Mouse (Mus musculus): ENCODE measurements at regions not wholly inside any gene's neighbourhood (a gene's known extent, or its start where the extent isn't known, plus 50 kb on each side); places are given as distances from the start of the nearest gene placed in this dataset.
"Not testable (repeated sequence)": the region's sequence is repeated elsewhere in the genome, so short reads cannot be mapped to it uniquely, and the experiment has no call there.

DNA sequence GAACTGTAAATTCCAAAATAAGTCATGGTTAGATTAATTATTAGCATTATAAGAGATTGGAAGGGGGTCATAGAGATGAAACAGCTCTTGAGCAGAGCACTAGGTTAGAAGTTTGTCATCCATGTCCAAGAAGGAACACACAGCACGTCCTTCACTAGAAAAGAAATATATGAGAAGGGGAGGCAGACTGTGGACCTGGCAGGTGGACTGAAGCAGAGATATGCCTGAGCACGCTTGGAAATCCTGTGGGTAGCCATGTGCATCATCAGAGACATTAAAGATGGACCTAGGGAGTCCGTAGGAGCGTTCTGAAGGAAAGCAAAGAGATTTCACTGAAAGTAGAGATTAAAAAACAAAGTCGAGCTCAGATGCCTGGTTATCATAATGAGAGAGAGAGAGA is 343.9 kb upstream of the Rgma start:
- DNase-seq (ENCODE audit: low spot score): no peak

- no peak for DNase-seq (ENCODE audit: low spot score)
Observed at GRCm38 (mm10) chr7:73032316-73032980, 342.9 kb upstream of the Rgma start.

GRCm38 (mm10) chr7:73036801-73037555 is 338.3 kb upstream of the Rgma start:
- no peak for DNase-seq (ENCODE audit: low spot score)

- DNase-seq (ENCODE audit: low spot score): no peak
Observed at GRCm38 (mm10) chr7:73037638-73038037, 337.7 kb upstream of the Rgma start.

DNA sequence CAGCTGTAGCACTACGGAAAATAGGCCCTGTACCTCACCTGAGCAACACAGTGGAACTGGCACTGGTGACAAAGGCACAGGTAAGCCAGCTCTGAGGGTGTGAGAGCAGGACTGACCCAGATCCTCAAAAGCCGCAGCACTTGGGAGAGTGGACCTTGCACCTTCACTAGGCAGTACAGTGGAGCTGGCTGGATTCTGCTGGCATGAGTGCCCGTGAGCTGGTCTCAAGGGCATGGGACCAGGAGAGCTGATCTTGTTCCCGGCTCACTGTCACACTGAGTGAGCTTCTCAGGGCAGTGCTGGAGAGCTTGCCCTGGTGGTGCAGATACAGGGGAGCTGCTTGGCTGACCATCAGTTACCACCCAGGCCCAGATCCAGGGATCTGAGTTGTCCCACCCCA is 335.4 kb upstream of the Rgma start:
- no peak for DNase-seq (ENCODE audit: low spot score)

- DNase-seq (ENCODE audit: low spot score): no peak
Observed at GRCm38 (mm10) chr7:73044316-73044715, 331.0 kb upstream of the Rgma start.

DNA sequence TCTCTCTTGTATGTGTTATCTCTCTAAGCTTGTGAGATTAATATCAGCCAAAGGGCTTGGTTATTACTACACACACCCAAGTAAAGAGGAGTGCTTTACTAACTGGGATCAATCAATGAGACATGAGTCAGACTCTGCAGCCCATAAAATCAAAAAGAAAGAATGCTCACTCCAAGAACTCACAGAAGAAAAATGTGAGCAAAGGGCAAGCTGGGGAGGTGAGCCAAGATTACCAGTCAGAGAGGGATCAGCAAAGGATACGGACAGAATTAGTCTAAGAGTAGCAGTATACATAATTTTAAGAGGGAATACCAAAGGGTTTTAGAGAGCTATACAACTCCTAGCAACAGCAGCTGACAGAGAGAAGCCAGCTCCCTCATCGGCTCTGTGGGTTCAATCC is 319.4 kb upstream of the Rgma start:
- no peak for DNase-seq (ENCODE audit: low spot score)

- DNase-seq (ENCODE audit: low spot score): no peak
Observed at GRCm38 (mm10) chr7:73063556-73063955, 311.8 kb upstream of the Rgma start.

- DNase-seq (ENCODE audit: low spot score): no peak
Observed at GRCm38 (mm10) chr7:73068534-73068933, 306.8 kb upstream of the Rgma start.

DNA sequence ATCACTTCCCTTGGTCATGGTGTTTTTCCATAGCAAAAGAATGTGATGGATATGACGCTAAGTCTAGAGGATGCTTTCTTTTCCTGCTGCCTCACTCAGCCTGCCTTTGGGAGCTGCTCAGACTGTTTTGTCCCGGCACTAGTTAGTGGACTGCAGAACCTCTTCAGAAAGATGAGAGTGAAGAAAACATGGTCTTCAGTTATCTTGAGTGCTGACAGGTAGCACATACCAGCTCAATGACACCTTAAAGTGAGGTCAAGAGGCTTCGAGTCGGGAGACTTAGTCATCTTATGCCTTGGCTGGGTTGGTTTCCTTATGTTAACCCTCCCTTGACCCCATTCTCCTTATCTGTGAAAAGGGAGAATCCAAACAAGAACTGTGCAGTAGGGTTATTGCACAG is 306.0 kb upstream of the Rgma start:
- DNase-seq (ENCODE audit: low spot score): no peak

DNA sequence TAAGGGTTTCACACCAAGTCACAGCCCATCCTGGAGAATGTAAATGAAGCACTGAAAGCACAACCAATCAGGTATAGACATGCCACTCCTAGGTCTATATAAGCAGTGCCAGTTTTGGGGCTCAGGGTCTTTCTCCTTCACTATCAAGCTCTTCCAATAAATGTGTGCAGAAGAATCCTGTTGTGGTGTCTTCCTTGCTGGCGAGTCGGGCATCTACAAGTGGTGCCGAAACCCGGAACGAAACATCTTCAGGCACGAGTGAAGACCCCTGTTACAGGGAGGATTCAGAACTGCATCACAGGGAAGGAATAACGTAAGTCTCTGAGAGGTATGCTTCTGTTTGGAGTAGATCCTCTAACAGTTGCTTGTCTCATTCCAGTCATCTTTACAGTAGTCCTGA is 299.9 kb upstream of the Rgma start:
- not testable (repeated sequence) for DNase-seq (ENCODE audit: low spot score)

GRCm38 (mm10) chr7:73087496-73088185 is 287.7 kb upstream of the Rgma start:
- DNase-seq (ENCODE audit: low spot score): no peak

DNA sequence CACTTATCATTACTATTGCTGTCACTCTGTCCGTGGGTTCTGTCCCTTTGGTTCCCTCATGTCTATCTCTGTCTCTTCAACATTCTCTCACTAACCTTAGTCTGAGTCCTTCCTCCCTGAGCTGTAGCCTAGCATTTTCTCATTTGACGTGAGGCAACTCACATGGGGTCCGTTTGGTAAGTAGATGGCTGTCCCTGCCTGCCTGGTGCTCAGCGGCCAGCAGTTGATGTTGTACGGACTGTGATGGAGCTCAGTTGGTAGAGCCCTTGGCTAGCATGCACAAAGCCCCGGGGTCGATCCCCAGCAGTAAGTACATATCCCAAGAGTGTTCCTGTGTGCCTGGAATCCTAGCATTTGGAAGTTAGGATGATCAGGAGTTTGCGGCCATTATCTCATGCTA is 287.0 kb upstream of the Rgma start:
- no peak for DNase-seq (ENCODE audit: low spot score)

GRCm38 (mm10) chr7:73091758-73092157 is 283.6 kb upstream of the Rgma start:
- no peak for DNase-seq (ENCODE audit: low spot score)

GRCm38 (mm10) chr7:73094059-73094458 is 281.2 kb upstream of the Rgma start:
- DNase-seq (ENCODE audit: low spot score): no peak

- no peak for DNase-seq (ENCODE audit: low spot score)
Observed at GRCm38 (mm10) chr7:73118871-73119270, 256.4 kb upstream of the Rgma start.

DNA sequence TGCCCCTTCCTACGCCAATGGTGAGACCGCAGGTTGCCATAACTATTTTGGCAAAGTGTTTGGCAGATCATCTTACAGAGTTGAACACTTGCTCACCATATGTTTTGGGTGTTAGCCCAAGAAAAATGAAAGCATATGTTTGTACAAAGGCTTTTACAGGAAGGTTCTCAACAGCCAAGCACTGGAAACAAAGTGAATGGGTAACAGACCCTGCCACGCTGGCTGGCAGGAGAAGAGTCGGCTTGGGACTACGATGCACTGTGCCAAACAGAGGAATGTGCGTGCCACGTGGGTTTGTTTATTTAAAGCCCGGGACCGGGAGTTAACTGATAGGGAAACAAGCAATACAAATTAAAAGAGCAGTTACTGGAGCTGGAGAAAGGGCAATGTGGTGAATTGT is 255.0 kb upstream of the Rgma start:
- DNase-seq (ENCODE audit: low spot score): no peak

DNA sequence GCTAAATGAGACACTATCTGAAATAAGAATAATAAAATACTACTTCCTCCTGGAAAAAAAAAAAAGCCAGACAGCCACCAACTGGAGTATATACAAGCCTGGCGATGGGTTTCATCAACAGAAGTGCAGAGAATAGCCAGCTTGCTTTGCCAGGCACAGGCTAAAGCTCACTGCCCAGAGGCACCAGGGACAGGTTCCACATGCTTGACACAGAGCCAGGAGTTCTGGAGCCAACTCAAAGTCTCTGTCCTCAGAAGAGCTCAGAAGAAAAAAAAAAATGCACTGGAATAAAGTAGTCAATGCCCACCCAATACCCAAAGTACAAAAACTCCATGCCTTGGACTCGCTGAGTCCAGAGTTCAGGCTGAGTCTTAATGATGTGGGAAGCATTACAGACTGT is 250.3 kb upstream of the Rgma start:
- no peak for DNase-seq (ENCODE audit: low spot score)

DNA sequence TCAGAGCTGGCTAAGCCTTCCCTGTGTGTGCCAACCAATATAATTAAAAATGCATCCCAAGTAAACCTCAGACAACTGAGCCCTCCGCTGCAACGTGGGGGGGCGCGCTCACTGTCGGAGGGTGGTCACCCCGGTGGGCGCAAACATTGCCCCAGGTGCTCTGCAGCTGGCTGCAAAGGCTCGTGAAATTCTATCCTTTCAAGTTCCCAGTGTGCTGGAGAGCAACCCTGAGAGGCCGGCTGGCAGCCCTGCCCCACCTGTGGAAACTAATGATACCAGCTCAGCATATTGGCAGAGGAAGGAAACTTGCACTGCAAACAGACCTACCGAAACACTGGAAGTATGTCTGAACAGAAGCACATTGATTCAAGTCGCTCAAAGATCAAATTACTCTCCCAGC is 249.4 kb upstream of the Rgma start:
- no peak for DNase-seq (ENCODE audit: low spot score)

DNA sequence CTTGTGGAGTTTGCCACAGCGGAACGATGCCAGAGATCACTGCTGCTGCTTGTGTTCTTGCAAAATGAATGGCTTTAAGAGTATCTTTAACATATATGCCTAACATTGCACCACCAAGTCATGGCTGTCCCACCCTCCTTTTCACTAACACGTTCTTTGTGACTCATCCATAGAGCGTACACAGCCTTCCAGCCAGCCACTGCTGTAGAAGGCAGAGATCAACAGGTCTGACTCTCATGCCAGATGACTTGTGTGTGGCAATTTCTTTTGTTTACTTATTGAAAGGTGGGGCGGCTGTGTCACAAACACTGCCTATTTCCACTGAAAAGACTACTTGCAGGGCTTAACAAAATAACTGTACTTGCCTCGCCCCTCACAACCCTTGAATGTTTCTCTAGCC is 239.5 kb upstream of the Rgma start:
- no peak for DNase-seq (ENCODE audit: low spot score)

GRCm38 (mm10) chr7:73138269-73138668 is 237.0 kb upstream of the Rgma start:
- no peak for DNase-seq (ENCODE audit: low spot score)

DNA sequence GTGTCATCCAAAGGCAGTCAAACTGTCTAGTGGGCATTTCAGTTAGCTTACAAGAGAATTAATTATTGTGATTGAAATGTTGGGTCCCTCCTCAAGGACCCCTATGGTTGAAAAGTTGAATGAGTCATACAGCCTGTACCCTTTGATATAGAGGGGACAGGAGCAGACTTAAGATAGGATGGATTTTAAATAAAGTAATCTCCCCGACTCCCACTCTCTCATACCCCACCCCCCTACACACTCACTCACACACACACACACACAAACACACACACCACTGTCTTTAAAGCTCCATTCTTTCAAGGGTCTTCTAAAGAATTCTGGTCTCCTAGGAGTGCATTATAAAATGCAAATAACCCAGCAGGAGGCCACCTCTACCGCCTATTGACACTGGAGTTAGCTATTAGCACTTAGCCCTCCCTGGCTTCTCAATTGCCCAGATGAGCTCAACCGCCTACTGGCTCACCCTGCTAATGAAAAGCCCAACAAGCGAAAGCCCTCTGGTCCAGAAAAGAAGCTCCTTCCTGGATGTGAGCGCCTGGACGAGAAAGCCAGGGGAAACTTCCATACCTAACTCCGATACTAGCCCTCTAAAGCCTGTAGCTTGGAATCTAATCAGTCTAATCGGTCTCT is 236.3 kb upstream of the Rgma start:
- DNase-seq (ENCODE audit: low spot score): no peak

GRCm38 (mm10) chr7:73139901-73140300 is 235.4 kb upstream of the Rgma start:
- DNase-seq (ENCODE audit: low spot score): no peak

All from urinary bladder, postnatal 10 days (tissue).